Comparison of ENCODE assay signal across 13 mouse cellular contexts in the genomic region with DNA sequence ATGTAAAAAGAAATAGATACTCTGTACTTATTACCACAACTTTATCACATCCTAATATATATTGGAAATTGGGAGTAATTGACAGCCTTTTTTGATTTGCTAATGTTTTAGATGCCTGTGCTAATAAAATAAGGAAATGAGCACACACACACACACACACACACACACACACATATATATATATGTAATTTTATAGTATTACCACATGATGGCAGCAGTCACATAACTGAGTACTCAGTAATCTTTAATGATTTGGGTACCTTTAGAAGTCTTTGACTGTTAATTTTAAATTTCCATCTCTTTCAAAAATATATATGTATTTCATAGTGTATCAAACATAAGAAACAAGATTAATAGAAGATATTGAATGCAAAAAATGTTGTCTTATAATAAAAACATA.
DNase-seq lines count a peak whose midpoint lies in the region; ATAC-seq and TF ChIP-seq lines count a peak whose summit lies in the region.
"Had no signal": no experiment of that assay in that cellular context is flagged by ENCODE, and none has a peak within 500 bp of the region (broad histone marks: within the 10 kb centered on the region; RNA-seq: fewer than 3 reads in every experiment).

No protein-coding gene starts in this region.

- H3K4me2 ChIP-seq in hindbrain, postnatal 0 days (ENCODE audit: low read depth, low read length) = no peak overlapping the region
- H3K4me2 ChIP-seq in hindbrain, embryonic 11.5 days (replicated peaks; ENCODE audit: low read depth, low read length) = no peak overlapping the region
- no peak overlapping the region for H3K4me2 ChIP-seq in midbrain, embryonic 14.5 days (ENCODE audit: low read length)
- H3K4me2 ChIP-seq in midbrain, embryonic 11.5 days = no peak overlapping the region
- no peak overlapping the region for H3K4me2 ChIP-seq in neural tube, embryonic 15.5 days
- H3K4me2 ChIP-seq: embryonic facial prominence, embryonic 15.5 days; heart, embryonic 13.5 days; intestine, embryonic 15.5 days; liver, embryonic 15.5 days had no signal

- H3K36me3 ChIP-seq in hindbrain, postnatal 0 days (ENCODE audit: insufficient read depth, low read length) = no peaks in the 10 kb centered on the region
- no peaks in the 10 kb centered on the region for H3K36me3 ChIP-seq in hindbrain, embryonic 11.5 days (ENCODE audit: control insufficient read depth, insufficient read depth, low read length)
- no peaks in the 10 kb centered on the region for H3K36me3 ChIP-seq in midbrain, embryonic 14.5 days (ENCODE audit: control insufficient read depth, insufficient read depth, low read length)
- no peaks in the 10 kb centered on the region for H3K36me3 ChIP-seq in midbrain, embryonic 11.5 days (ENCODE audit: control insufficient read depth, insufficient read depth, low read length)
- H3K36me3 ChIP-seq in splenic B cell, adult 2 months (ENCODE audit: control insufficient read depth, insufficient read depth, low read length, poor library complexity, severe bottlenecking) = no peaks in the 10 kb centered on the region
- H3K36me3 ChIP-seq in neural tube, embryonic 15.5 days = no peaks in the 10 kb centered on the region
- H3K36me3 ChIP-seq: embryonic facial prominence, embryonic 15.5 days; intestine, embryonic 15.5 days had no signal

- H3K27me3 ChIP-seq in hindbrain, postnatal 0 days (ENCODE audit: insufficient read depth, low read length) = no peaks in the 10 kb centered on the region
- H3K27me3 ChIP-seq in hindbrain, embryonic 11.5 days (ENCODE audit: control insufficient read depth, insufficient read depth, low read length) = no peaks in the 10 kb centered on the region
- no peaks in the 10 kb centered on the region for H3K27me3 ChIP-seq in midbrain, embryonic 14.5 days (ENCODE audit: control insufficient read depth, insufficient read depth, low read length)
- H3K27me3 ChIP-seq in midbrain, embryonic 11.5 days (ENCODE audit: control insufficient read depth, insufficient read depth, low read length) = no peaks in the 10 kb centered on the region
- H3K27me3 ChIP-seq in splenic B cell, adult 2 months (ENCODE audit: control insufficient read depth, insufficient read depth, low read length, poor library complexity, severe bottlenecking) = no peaks in the 10 kb centered on the region
- no peaks in the 10 kb centered on the region for H3K27me3 ChIP-seq in neural tube, embryonic 15.5 days (replicated peaks)
- H3K27me3 ChIP-seq: embryonic facial prominence, embryonic 15.5 days; heart, embryonic 13.5 days; intestine, embryonic 15.5 days; liver, embryonic 15.5 days had no signal

- H3K27ac ChIP-seq in hindbrain, postnatal 0 days = no peak overlapping the region
- H3K27ac ChIP-seq in hindbrain, embryonic 11.5 days (ENCODE audit: low read depth, low read length) = no peak overlapping the region
- no peak overlapping the region for H3K27ac ChIP-seq in midbrain, embryonic 14.5 days (replicated peaks; ENCODE audit: low read depth, low read length)
- H3K27ac ChIP-seq in midbrain, embryonic 11.5 days (ENCODE audit: low read depth, low read length) = no peak overlapping the region
- no peak overlapping the region for H3K27ac ChIP-seq in neural tube, embryonic 15.5 days (replicated peaks)
- H3K27ac ChIP-seq: embryonic facial prominence, embryonic 15.5 days; heart, embryonic 13.5 days; intestine, embryonic 15.5 days; liver, embryonic 15.5 days had no signal

- peak; percentile 42 for TF ChIP-seq CTCF in hindbrain, postnatal 0 days (IDR thresholded peaks at IDR 0.05; ENCODE audit: low read depth)

- H3K4me1 ChIP-seq in hindbrain, postnatal 0 days (ENCODE audit: insufficient read depth, low read length) = no peaks in the 10 kb centered on the region
- H3K4me1 ChIP-seq in hindbrain, embryonic 11.5 days (replicated peaks; ENCODE audit: control insufficient read depth, insufficient read depth, low read length) = no peaks in the 10 kb centered on the region
- H3K4me1 ChIP-seq in midbrain, embryonic 14.5 days (ENCODE audit: control insufficient read depth, insufficient read depth, low read length) = no peaks in the 10 kb centered on the region
- H3K4me1 ChIP-seq in midbrain, embryonic 11.5 days (ENCODE audit: control insufficient read depth, insufficient read depth, low read length) = no peaks in the 10 kb centered on the region
- no peaks in the 10 kb centered on the region for H3K4me1 ChIP-seq in neural tube, embryonic 15.5 days
- H3K4me1 ChIP-seq: embryonic facial prominence, embryonic 15.5 days; heart, embryonic 13.5 days; intestine, embryonic 15.5 days; liver, embryonic 15.5 days had no signal

- ATAC-seq in hindbrain, postnatal 0 days = no peak
- ATAC-seq in hindbrain, embryonic 11.5 days (ENCODE audit: low FRiP score) = no peak
- ATAC-seq in midbrain, embryonic 14.5 days (ENCODE audit: low FRiP score, low TSS enrichment) = no peak
- no peak for ATAC-seq in midbrain, embryonic 11.5 days (ENCODE audit: low FRiP score)
- no peak for ATAC-seq in neural tube, embryonic 15.5 days (ENCODE audit: low FRiP score)
- ATAC-seq: intestine, embryonic 15.5 days had no signal

- DNase-seq in cerebellum, adult 9-10 months = peak; percentile 22
- DNase-seq in cerebellum, adult 11 months = no peak
- DNase-seq in hindbrain, postnatal 0 days (ENCODE audit: low spot score) = peak; percentile 53
- DNase-seq in hindbrain, embryonic 11.5 days (ENCODE audit: low spot score) = no peak
- peak; percentile 63 for DNase-seq in midbrain, embryonic 14.5 days
- no peak for DNase-seq in midbrain, embryonic 11.5 days (ENCODE audit: low spot score, missing footprints)
- peak; percentile 39 for DNase-seq in splenic B cell, adult 2 months (ENCODE audit: low read depth, low spot score)
- DNase-seq: thymus, postnatal 36 days had no signal

- H3K4me3 ChIP-seq in hindbrain, postnatal 0 days (ENCODE audit: low read length) = no peak overlapping the region
- no peak overlapping the region for H3K4me3 ChIP-seq in hindbrain, embryonic 11.5 days (ENCODE audit: low read depth, low read length)
- H3K4me3 ChIP-seq in midbrain, embryonic 14.5 days (replicated peaks; ENCODE audit: low read depth, low read length) = no peak overlapping the region
- no peak overlapping the region for H3K4me3 ChIP-seq in midbrain, embryonic 11.5 days (ENCODE audit: low read depth, low read length)
- no peak overlapping the region for H3K4me3 ChIP-seq in neural tube, embryonic 15.5 days (replicated peaks)
- H3K4me3 ChIP-seq: embryonic facial prominence, embryonic 15.5 days; heart, embryonic 13.5 days; intestine, embryonic 15.5 days; liver, embryonic 15.5 days had no signal

- no peaks in the 10 kb centered on the region for H3K9me3 ChIP-seq in hindbrain, postnatal 0 days (ENCODE audit: low read length)
- no peaks in the 10 kb centered on the region for H3K9me3 ChIP-seq in hindbrain, embryonic 11.5 days (ENCODE audit: control insufficient read depth, low read length)
- no peaks in the 10 kb centered on the region for H3K9me3 ChIP-seq in midbrain, embryonic 14.5 days (ENCODE audit: control insufficient read depth, low read length)
- H3K9me3 ChIP-seq in midbrain, embryonic 11.5 days (ENCODE audit: control insufficient read depth, low read length) = no peaks in the 10 kb centered on the region
- no peaks in the 10 kb centered on the region for H3K9me3 ChIP-seq in neural tube, embryonic 15.5 days (replicated peaks)
- H3K9me3 ChIP-seq: embryonic facial prominence, embryonic 15.5 days; heart, embryonic 13.5 days; intestine, embryonic 15.5 days; liver, embryonic 15.5 days had no signal

- H3K9ac ChIP-seq in hindbrain, postnatal 0 days (replicated peaks; ENCODE audit: low read length) = no peak overlapping the region
- H3K9ac ChIP-seq in hindbrain, embryonic 11.5 days (ENCODE audit: low read depth, low read length) = no peak overlapping the region
- H3K9ac ChIP-seq in midbrain, embryonic 14.5 days (replicated peaks; ENCODE audit: low read length) = no peak overlapping the region
- no peak overlapping the region for H3K9ac ChIP-seq in midbrain, embryonic 11.5 days (ENCODE audit: low read length)
- H3K9ac ChIP-seq in neural tube, embryonic 15.5 days (replicated peaks) = no peak overlapping the region
- H3K9ac ChIP-seq: embryonic facial prominence, embryonic 15.5 days; heart, embryonic 13.5 days; intestine, embryonic 15.5 days; liver, embryonic 15.5 days had no signal

Comparison
In these comparisons a context has a peak if more than half of its experiments do, and no peak if none do; other contexts are left out.
1. DNase-seq: peak in cerebellum, adult 9-10 months (single experiment), hindbrain, postnatal 0 days (single experiment), midbrain, embryonic 14.5 days (single experiment) and splenic B cell, adult 2 months (single experiment); none in cerebellum, adult 11 months (single experiment), hindbrain, embryonic 11.5 days (single experiment) and midbrain, embryonic 11.5 days (single experiment).